Mouse (Mus musculus): ENCODE results near the gene Spon2.

The Spon2 gene

GRCm38 (mm10) chr5:33218081-33218480 is at the start of gene Spon2:
Gene Spon2, minus strand, starts transcription at chr5:33218455.
- DNase-seq (ENCODE audit: low read depth, low spot score) = no peak

GRCm38 (mm10) chr5:33254416-33254815 is 36.2 kb upstream of the Spon2 start:
- DNase-seq (ENCODE audit: low read depth, low spot score) = no peak

- no peak for DNase-seq (ENCODE audit: low read depth, low spot score)
Observed at GRCm38 (mm10) chr5:33248186-33248585, 29.9 kb upstream of the Spon2 start.

- DNase-seq (ENCODE audit: low read depth, low spot score) = no peak
Observed at GRCm38 (mm10) chr5:33247387-33247786, 29.1 kb upstream of the Spon2 start.

GRCm38 (mm10) chr5:33245701-33246100 is 27.4 kb upstream of the Spon2 start:
- no peak for DNase-seq (ENCODE audit: low read depth, low spot score)

- no peak for DNase-seq (ENCODE audit: low read depth, low spot score)
Observed at GRCm38 (mm10) chr5:33244377-33244920, 26.2 kb upstream of the Spon2 start.

GRCm38 (mm10) chr5:33239934-33240333 is 21.7 kb upstream of the Spon2 start:
- DNase-seq (ENCODE audit: low read depth, low spot score) = no peak

GRCm38 (mm10) chr5:33239111-33239714 is 21.0 kb upstream of the Spon2 start:
- no peak for DNase-seq (ENCODE audit: low read depth, low spot score)

GRCm38 (mm10) chr5:33238256-33238645 is 20.0 kb upstream of the Spon2 start:
- no peak for DNase-seq (ENCODE audit: low read depth, low spot score)

GRCm38 (mm10) chr5:33237600-33238255 is 19.5 kb upstream of the Spon2 start:
- DNase-seq (ENCODE audit: low read depth, low spot score) = no peak

GRCm38 (mm10) chr5:33234391-33235031 is 16.3 kb upstream of the Spon2 start:
- no peak for DNase-seq (ENCODE audit: low read depth, low spot score)

- no peak for DNase-seq (ENCODE audit: low read depth, low spot score)
Observed at GRCm38 (mm10) chr5:33232791-33233190, 14.5 kb upstream of the Spon2 start.

- no peak for DNase-seq (ENCODE audit: low read depth, low spot score)
Observed at GRCm38 (mm10) chr5:33230285-33230684, 12.0 kb upstream of the Spon2 start.

- no peak for DNase-seq (ENCODE audit: low read depth, low spot score)
Observed at GRCm38 (mm10) chr5:33228428-33228827, 10.2 kb upstream of the Spon2 start.

GRCm38 (mm10) chr5:33225673-33226072 is 7.4 kb upstream of the Spon2 start:
- no peak for DNase-seq (ENCODE audit: low read depth, low spot score)

GRCm38 (mm10) chr5:33224491-33224890 is 6.2 kb upstream of the Spon2 start:
- no peak for DNase-seq (ENCODE audit: low read depth, low spot score)

- DNase-seq (ENCODE audit: low read depth, low spot score) = no peak
Observed at GRCm38 (mm10) chr5:33222841-33223744, 4.8 kb upstream of the Spon2 start.

- DNase-seq (ENCODE audit: low read depth, low spot score) = no peak
Observed at GRCm38 (mm10) chr5:33222389-33222788, 4.1 kb upstream of the Spon2 start.

GRCm38 (mm10) chr5:33220350-33221044 is 2.2 kb upstream of the Spon2 start:
- DNase-seq (ENCODE audit: low read depth, low spot score) = no peak

- DNase-seq (ENCODE audit: low read depth, low spot score) = no peak
Observed at GRCm38 (mm10) chr5:33219831-33220230, 1.6 kb upstream of the Spon2 start.
